Mouse (Mus musculus): ENCODE measurements around the gene Gimap5. TPM values are rescaled to one million over a fixed set of nuclear protein-coding genes. Genes with fewer than 3 reads are reported as not detected.

Gimap5 gene
- polyA plus RNA-seq, 1 experiment from 2014 or later: 5.9 TPM

DNA sequence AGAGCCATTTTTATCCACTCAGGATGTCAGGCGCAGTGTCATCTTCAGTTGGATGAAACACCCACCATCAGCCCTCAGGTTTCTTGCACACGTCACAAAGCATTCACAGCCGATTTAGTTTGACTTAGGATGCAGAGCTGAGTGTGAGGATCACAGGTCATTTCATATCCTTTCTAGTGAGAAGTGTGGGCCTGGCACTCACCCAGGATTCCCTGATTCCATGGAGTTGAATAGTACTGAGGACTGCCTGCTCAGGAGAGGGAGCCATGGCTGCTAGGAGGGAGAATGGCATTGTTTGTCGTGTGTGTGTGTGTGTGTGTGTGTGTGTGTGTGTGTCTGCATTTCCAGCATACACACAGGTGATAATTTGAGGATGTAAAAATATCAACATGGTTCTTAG, 25.7 kb upstream of the Gimap5 start:
- DNase-seq: no peak
- Histone ChIP-seq H3K9me3 (ENCODE audit: low read length) (no peaks in the 10 kb centered on the region), H3K27me3 (ENCODE audit: insufficient read depth, low read length) (no peaks in the 10 kb centered on the region), H3K27ac (ENCODE audit: low read depth) (no peak overlapping the region), H3K4me2 (ENCODE audit: low read depth, low read length) (no peak overlapping the region), H3K9ac (replicated peaks) (no peak overlapping the region), H3K4me3 (ENCODE audit: low read depth, low read length) (no peak overlapping the region), H3K36me3 (replicated peaks; ENCODE audit: insufficient read depth, low read length) (no peaks in the 10 kb centered on the region), H3K4me1 (ENCODE audit: insufficient read depth) (no peaks in the 10 kb centered on the region)
- ATAC-seq: no peak
- 81% methylated on average over 4 of the region's 4 CpGs for WGBS (ENCODE audit: insufficient replicate concordance)
- TF ChIP-seq EP300 (IDR thresholded peaks at IDR 0.05; ENCODE audit: low read depth): no peak
- TF ChIP-seq CTCF (IDR thresholded peaks at IDR 0.05; ENCODE audit: low read depth): no peak

DNA sequence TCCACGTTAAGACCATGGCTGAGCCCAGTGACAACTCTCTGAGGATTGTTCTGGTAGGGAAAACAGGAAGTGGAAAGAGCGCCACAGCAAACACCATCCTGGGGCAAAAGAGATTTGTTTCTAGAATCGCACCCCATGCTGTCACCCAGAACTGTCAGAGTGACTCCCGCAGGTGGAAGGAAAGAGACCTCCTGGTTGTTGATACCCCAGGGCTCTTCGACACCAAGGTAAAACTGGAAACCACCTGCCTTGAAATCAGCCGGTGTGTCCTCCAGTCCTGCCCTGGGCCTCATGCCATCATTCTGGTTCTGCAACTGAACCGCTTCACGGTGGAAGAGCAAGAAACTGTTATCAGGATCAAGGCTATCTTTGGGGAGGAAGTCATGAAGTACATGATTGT, 22.5 kb upstream of the Gimap5 start:
- no peak overlapping the region for H3K4me2 ChIP-seq (ENCODE audit: low read depth, low read length)
- H3K27me3 ChIP-seq (ENCODE audit: insufficient read depth, low read length): no peaks in the 10 kb centered on the region
- 62% methylated on average over 8 of the region's 8 CpGs for WGBS (ENCODE audit: insufficient replicate concordance)
- H3K9me3 ChIP-seq (ENCODE audit: low read length): no peaks in the 10 kb centered on the region
- ATAC-seq: no peak
- no peak for DNase-seq
- H3K36me3 ChIP-seq (replicated peaks; ENCODE audit: insufficient read depth, low read length): no peaks in the 10 kb centered on the region
- no peak overlapping the region for H3K4me3 ChIP-seq (ENCODE audit: low read depth, low read length)
- no peak for TF ChIP-seq EP300 (IDR thresholded peaks at IDR 0.05; ENCODE audit: low read depth)
- no peak for TF ChIP-seq CTCF (IDR thresholded peaks at IDR 0.05; ENCODE audit: low read depth)
- no peak overlapping the region for H3K9ac ChIP-seq (replicated peaks)
- no peaks in the 10 kb centered on the region for H3K4me1 ChIP-seq (ENCODE audit: insufficient read depth)
- no peak overlapping the region for H3K27ac ChIP-seq (ENCODE audit: low read depth)

DNA sequence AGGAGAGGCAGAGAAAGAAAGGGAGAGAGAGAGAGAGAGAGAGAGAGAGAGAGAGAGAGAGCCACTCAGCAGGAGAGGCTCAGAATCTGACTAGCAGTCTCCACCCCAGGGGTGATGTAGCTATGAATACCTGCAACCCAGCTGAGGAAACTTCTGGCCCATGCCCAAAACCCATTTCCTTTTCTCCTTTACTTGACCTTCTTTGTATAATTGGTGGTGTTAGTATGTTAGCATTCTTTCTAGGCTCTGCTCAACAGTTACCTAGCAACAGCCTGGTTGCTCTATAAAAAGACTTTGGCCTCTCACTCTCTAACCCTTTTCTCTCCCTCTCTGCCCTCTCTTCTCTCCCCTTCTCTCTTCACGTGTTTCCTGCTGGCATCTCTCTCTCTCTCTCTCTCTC, 20.5 kb upstream of the Gimap5 start:
- H3K4me2 ChIP-seq (ENCODE audit: low read depth, low read length): no peak overlapping the region
- no peaks in the 10 kb centered on the region for H3K9me3 ChIP-seq (ENCODE audit: low read length)
- no peaks in the 10 kb centered on the region for H3K4me1 ChIP-seq (ENCODE audit: insufficient read depth)
- H3K27me3 ChIP-seq (ENCODE audit: insufficient read depth, low read length): no peaks in the 10 kb centered on the region
- H3K9ac ChIP-seq (replicated peaks): no peak overlapping the region
- H3K36me3 ChIP-seq (replicated peaks; ENCODE audit: insufficient read depth, low read length): no peaks in the 10 kb centered on the region
- DNase-seq (no peak), ATAC-seq (no peak)
- no peak overlapping the region for H3K4me3 ChIP-seq (ENCODE audit: low read depth, low read length)
- WGBS (ENCODE audit: insufficient replicate concordance): 20% methylated on average over 1 of the region's 1 CpGs
- TF ChIP-seq CTCF (IDR thresholded peaks at IDR 0.05; ENCODE audit: low read depth) (no peak), EP300 (IDR thresholded peaks at IDR 0.05; ENCODE audit: low read depth) (no peak)
- no peak overlapping the region for H3K27ac ChIP-seq (ENCODE audit: low read depth)

- 78% methylated on average over 5 of the region's 5 CpGs for WGBS (ENCODE audit: insufficient replicate concordance)
- no peak overlapping the region for H3K27ac ChIP-seq (ENCODE audit: low read depth)
- H3K27me3 ChIP-seq (ENCODE audit: insufficient read depth, low read length): no peaks in the 10 kb centered on the region
- H3K9ac ChIP-seq (replicated peaks): no peak overlapping the region
- H3K9me3 ChIP-seq (ENCODE audit: low read length): no peaks in the 10 kb centered on the region
- no peak for ATAC-seq
- H3K4me3 ChIP-seq (ENCODE audit: low read depth, low read length): no peak overlapping the region
- H3K4me2 ChIP-seq (ENCODE audit: low read depth, low read length): no peak overlapping the region
- TF ChIP-seq EP300 (IDR thresholded peaks at IDR 0.05; ENCODE audit: low read depth): no peak
- TF ChIP-seq CTCF (IDR thresholded peaks at IDR 0.05; ENCODE audit: low read depth): no peak
- no peak for DNase-seq
- H3K4me1 ChIP-seq (ENCODE audit: insufficient read depth): no peaks in the 10 kb centered on the region
- H3K36me3 ChIP-seq (replicated peaks; ENCODE audit: insufficient read depth, low read length): no peaks in the 10 kb centered on the region
These were observed 18.2 kb upstream of the Gimap5 start for GRCm38 (mm10) chr6:48727761-48728160.

DNA sequence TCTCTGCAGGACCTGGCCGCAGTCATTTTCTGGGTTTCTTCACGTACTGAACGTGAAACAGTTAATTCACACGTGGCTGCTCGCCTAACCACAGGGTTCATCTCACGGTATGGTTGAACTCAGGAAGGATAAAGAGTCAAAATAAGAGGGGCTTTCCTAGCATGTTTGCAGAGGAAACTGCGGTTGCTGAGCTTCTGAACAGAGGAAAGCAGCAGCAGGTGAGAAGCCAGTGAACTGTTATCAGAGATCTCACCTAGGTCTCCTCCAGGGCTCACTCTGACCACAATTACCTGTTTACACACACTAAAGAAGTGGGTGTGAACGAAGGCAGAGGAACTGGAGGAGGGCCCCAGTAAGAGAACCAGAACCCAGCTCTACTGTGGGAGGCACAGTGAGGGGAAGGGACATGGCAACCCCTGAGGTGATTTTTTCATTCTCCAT, 13.1 kb upstream of the Gimap5 start:
- H3K4me3 ChIP-seq (ENCODE audit: low read depth, low read length): no peak overlapping the region
- no peaks in the 10 kb centered on the region for H3K27me3 ChIP-seq (ENCODE audit: insufficient read depth, low read length)
- WGBS (ENCODE audit: insufficient replicate concordance): 21% methylated on average over 8 of the region's 8 CpGs
- no peak overlapping the region for H3K9ac ChIP-seq (replicated peaks)
- TF ChIP-seq EP300 (IDR thresholded peaks at IDR 0.05; ENCODE audit: low read depth) (no peak), CTCF (IDR thresholded peaks at IDR 0.05; ENCODE audit: low read depth) (no peak)
- H3K4me1 ChIP-seq (ENCODE audit: insufficient read depth): no peaks in the 10 kb centered on the region
- DNase-seq (no peak), ATAC-seq (no peak)
- H3K4me2 ChIP-seq (ENCODE audit: low read depth, low read length): no peak overlapping the region
- no peaks in the 10 kb centered on the region for H3K36me3 ChIP-seq (replicated peaks; ENCODE audit: insufficient read depth, low read length)
- H3K27ac ChIP-seq (ENCODE audit: low read depth): no peak overlapping the region
- no peaks in the 10 kb centered on the region for H3K9me3 ChIP-seq (ENCODE audit: low read length)

- Histone ChIP-seq H3K9ac (replicated peaks) (no peak overlapping the region), H3K9me3 (ENCODE audit: low read length) (no peaks in the 10 kb centered on the region), H3K4me2 (ENCODE audit: low read depth, low read length) (no peak overlapping the region), H3K36me3 (replicated peaks; ENCODE audit: insufficient read depth, low read length) (no peaks in the 10 kb centered on the region), H3K27me3 (ENCODE audit: insufficient read depth, low read length) (no peaks in the 10 kb centered on the region), H3K27ac (ENCODE audit: low read depth) (no peak overlapping the region), H3K4me3 (ENCODE audit: low read depth, low read length) (no peak overlapping the region), H3K4me1 (ENCODE audit: insufficient read depth) (no peaks in the 10 kb centered on the region)
- WGBS (ENCODE audit: insufficient replicate concordance): 87% methylated on average over 1 of the region's 1 CpGs
- ATAC-seq (no peak), DNase-seq (no peak)
- TF ChIP-seq EP300 (IDR thresholded peaks at IDR 0.05; ENCODE audit: low read depth) (no peak), CTCF (IDR thresholded peaks at IDR 0.05; ENCODE audit: low read depth) (no peak)
These were observed 12.3 kb upstream of the Gimap5 start for GRCm38 (mm10) chr6:48733660-48734059.

DNA sequence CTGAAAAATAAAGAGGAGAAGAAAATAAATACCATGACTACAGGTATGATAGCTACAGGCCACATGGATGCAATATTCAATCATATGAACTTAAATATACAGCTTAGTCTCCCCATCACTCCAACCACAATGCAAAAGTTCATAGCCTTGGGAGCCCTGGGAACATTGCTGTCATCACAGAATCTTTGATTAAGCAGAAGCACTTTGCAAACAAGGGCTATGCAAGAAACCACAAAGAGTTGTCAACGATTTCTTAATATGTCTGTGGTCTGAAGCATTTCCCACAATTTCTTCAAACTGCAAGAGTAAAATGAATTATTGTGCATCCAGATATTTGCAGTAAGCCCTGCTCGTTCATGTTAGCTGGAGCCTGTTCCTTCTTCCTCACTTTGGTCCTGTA, 8.9 kb upstream of the Gimap5 start:
- TF ChIP-seq EP300 (IDR thresholded peaks at IDR 0.05; ENCODE audit: low read depth) (no peak), CTCF (IDR thresholded peaks at IDR 0.05; ENCODE audit: low read depth) (no peak)
- no peak overlapping the region for H3K4me3 ChIP-seq (ENCODE audit: low read depth, low read length)
- no peaks in the 10 kb centered on the region for H3K9me3 ChIP-seq (ENCODE audit: low read length)
- H3K4me2 ChIP-seq (ENCODE audit: low read depth, low read length): no peak overlapping the region
- no peaks in the 10 kb centered on the region for H3K27me3 ChIP-seq (ENCODE audit: insufficient read depth, low read length)
- no peak overlapping the region for H3K9ac ChIP-seq (replicated peaks)
- 30% methylated on average over 2 of the region's 2 CpGs for WGBS (ENCODE audit: insufficient replicate concordance)
- ATAC-seq (no peak), DNase-seq (no peak)
- peaks cover 17% of the 10 kb centered on the region for H3K4me1 ChIP-seq (ENCODE audit: insufficient read depth)
- no peak overlapping the region for H3K27ac ChIP-seq (ENCODE audit: low read depth)
- H3K36me3 ChIP-seq (replicated peaks; ENCODE audit: insufficient read depth, low read length): no peaks in the 10 kb centered on the region

Measured in liver, postnatal 0 days (tissue).